Mouse (Mus musculus) hindbrain, embryonic 11.5 days (tissue): ENCODE measurements around the gene Dip2b. TPM values are rescaled to one million over a fixed set of nuclear protein-coding genes. Genes with fewer than 3 reads are reported as not detected.

Source experiments
- ATAC-seq: fragments of 200-750 bp; cut with Nextera tagmentation; 2 replicates; pipeline ENCODE4 v1.8.0; 2017; ENCODE audit warnings: mild to moderate bottlenecking, moderate TSS enrichment, moderate library complexity; ENCODE audit not compliant: low FRiP score
- DNase-seq: peaks from one replicate; pipeline ENCODE4 v3.0.0-alpha.2; 2015; ENCODE audit warnings: low spot score
- H3K27ac ChIP-seq: fragments of 300-500 bp; sonication (generic); 2 replicates; pipeline ENCODE4 v1.5.1; 2014; ENCODE audit warnings: mild to moderate bottlenecking, low read depth, low read length
- H3K27me3 ChIP-seq: fragments of 300-500 bp; sonication (generic); 2 replicates; pipeline ENCODE4 v1.6.1; 2014; ENCODE audit warnings: mild to moderate bottlenecking, low read length, moderate library complexity, mixed read lengths; ENCODE audit not compliant: control insufficient read depth, insufficient read depth
- H3K36me3 ChIP-seq: fragments of 300-500 bp; sonication (generic); 2 replicates; pipeline ENCODE4 v1.6.1; 2014; ENCODE audit warnings: mild to moderate bottlenecking, low read length, moderate library complexity, mixed read lengths; ENCODE audit not compliant: control insufficient read depth, insufficient read depth
- H3K4me1 ChIP-seq: fragments of 300-500 bp; sonication (generic); replicated peaks from 2 replicates; pipeline ENCODE4 v1.6.1; 2014; ENCODE audit warnings: low read length, mixed read lengths; ENCODE audit not compliant: control insufficient read depth, insufficient read depth
- H3K4me2 ChIP-seq: fragments of 300-500 bp; sonication (generic); replicated peaks from 2 replicates; pipeline ENCODE4 v1.6.1; 2014; ENCODE audit warnings: mild to moderate bottlenecking, low read depth, low read length
- H3K4me3 ChIP-seq: fragments of 300-500 bp; sonication (generic); 2 replicates; pipeline ENCODE4 v1.5.1; 2014; ENCODE audit warnings: low read depth, low read length
- H3K9ac ChIP-seq: fragments of 300-500 bp; sonication (generic); 2 replicates; pipeline ENCODE4 v1.6.1; 2014; ENCODE audit warnings: low read depth, low read length
- H3K9me3 ChIP-seq: fragments of 300-500 bp; sonication (generic); 2 replicates; pipeline ENCODE4 v1.6.1; 2016; ENCODE audit warnings: low read length; ENCODE audit not compliant: control insufficient read depth
- WGBS: fragments of 180-500 bp; shearing (Covaris S2); extraction: QIAGEN DNeasy Blood & Tissue Kit; methylation state at CpG from one replicate; pipeline ENCODE4 v1.1.7; 2014; 5-methylcytosine and 5-hydroxymethylcytosine counted together
- polyA plus RNA-seq: library from polyadenylated mRNA; unstranded; fragments of >200 nt; fragmentation: Nextera tagmentation; extraction: Ambion mirVana; gene quantifications from 2 replicates; pipeline ENCODE4 v1.2.1, GENCODE M21; 2014

The Dip2b gene
- polyA plus RNA-seq, 1 experiment from 2014 or later: 29.6 TPM

- Histone ChIP-seq H3K4me1 (no peaks in the 10 kb centered on the region), H3K36me3 (peaks cover 22% of the 10 kb centered on the region), H3K27ac (no peak overlapping the region), H3K27me3 (no peaks in the 10 kb centered on the region), H3K9ac (no peak overlapping the region), H3K9me3 (no peaks in the 10 kb centered on the region), H3K4me3 (no peak overlapping the region), H3K4me2 (no peak overlapping the region)
- ATAC-seq (no peak), DNase-seq (no peak)
- WGBS: 95% methylated on average over 2 of the region's 2 CpGs
Observed at GRCm38 (mm10) chr15:100213339-100213738, 174.9 kb downstream of the Dip2b start.

GRCm38 (mm10) chr15:100215092-100215491, 176.6 kb downstream of the Dip2b start:
- peaks cover 14% of the 10 kb centered on the region for H3K36me3 ChIP-seq
- 92% methylated on average over 11 of the region's 11 CpGs for WGBS

GRCm38 (mm10) chr15:100216173-100216572, 177.7 kb downstream of the Dip2b start:
- H3K4me1 ChIP-seq: no peaks in the 10 kb centered on the region
- peaks cover 10% of the 10 kb centered on the region for H3K36me3 ChIP-seq
- no peaks in the 10 kb centered on the region for H3K9me3 ChIP-seq
- H3K27ac ChIP-seq: no peak overlapping the region
- DNase-seq (no peak), ATAC-seq (no peak)
- no peak overlapping the region for H3K4me2 ChIP-seq
- no peak overlapping the region for H3K9ac ChIP-seq
- no peak overlapping the region for H3K4me3 ChIP-seq
- no peaks in the 10 kb centered on the region for H3K27me3 ChIP-seq
- 98% methylated on average over 9 of the region's 9 CpGs for WGBS

More at GRCm38 (mm10) chr15:100215092-100215491, 176.6 kb downstream of the Dip2b start:
- no peaks in the 10 kb centered on the region for H3K4me1 ChIP-seq
- ATAC-seq (no peak), DNase-seq (no peak)
- no peak overlapping the region for H3K4me3 ChIP-seq
- H3K4me2 ChIP-seq: no peak overlapping the region
- H3K9ac ChIP-seq: no peak overlapping the region
- no peak overlapping the region for H3K27ac ChIP-seq
- H3K9me3 ChIP-seq: no peaks in the 10 kb centered on the region
- H3K27me3 ChIP-seq: no peaks in the 10 kb centered on the region

- DNase-seq: no peak
- WGBS: 91% methylated on average over 3 of the region's 3 CpGs
- Histone ChIP-seq H3K9me3 (no peaks in the 10 kb centered on the region), H3K4me1 (no peaks in the 10 kb centered on the region), H3K4me2 (no peak overlapping the region), H3K27me3 (no peaks in the 10 kb centered on the region), H3K27ac (no peak overlapping the region), H3K9ac (no peak overlapping the region), H3K4me3 (no peak overlapping the region), H3K36me3 (peaks cover 3% of the 10 kb centered on the region)
- no peak for ATAC-seq
Observed at GRCm38 (mm10) chr15:100218018-100218417, 179.6 kb downstream of the Dip2b start.

- H3K27me3 ChIP-seq: no peaks in the 10 kb centered on the region
- no peak overlapping the region for H3K9ac ChIP-seq
- H3K4me1 ChIP-seq: no peaks in the 10 kb centered on the region
- no peaks in the 10 kb centered on the region; the same call in 1 of the 2 replicates for H3K36me3 ChIP-seq
- H3K4me3 ChIP-seq: no peak overlapping the region
- 63% methylated on average over 1 of the region's 1 CpGs for WGBS
- DNase-seq (peak; percentile 9), ATAC-seq (no peak)
- no peak overlapping the region for H3K4me2 ChIP-seq
- H3K9me3 ChIP-seq: no peaks in the 10 kb centered on the region
- no peak overlapping the region for H3K27ac ChIP-seq
Observed at GRCm38 (mm10) chr15:100219396-100219795, 180.9 kb downstream of the Dip2b start.

- no peak for DNase-seq
- Histone ChIP-seq H3K27me3 (no peaks in the 10 kb centered on the region), H3K36me3 (no peaks in the 10 kb centered on the region), H3K4me3 (no peak overlapping the region), H3K27ac (no peak overlapping the region), H3K4me2 (no peak overlapping the region), H3K9ac (no peak overlapping the region), H3K9me3 (no peaks in the 10 kb centered on the region), H3K4me1 (no peaks in the 10 kb centered on the region)
- ATAC-seq: no peak
- WGBS: 96% methylated on average over 7 of the region's 7 CpGs
Observed at GRCm38 (mm10) chr15:100220916-100221315, 182.5 kb downstream of the Dip2b start.

- no peaks in the 10 kb centered on the region for H3K27me3 ChIP-seq
- WGBS: 96% methylated on average over 4 of the region's 4 CpGs
- no peak for DNase-seq
- no peaks in the 10 kb centered on the region for H3K9me3 ChIP-seq
- no peak overlapping the region for H3K4me3 ChIP-seq
- ATAC-seq: no peak
- no peak overlapping the region for H3K9ac ChIP-seq
- no peaks in the 10 kb centered on the region for H3K4me1 ChIP-seq
- no peak overlapping the region for H3K4me2 ChIP-seq
- no peak overlapping the region for H3K27ac ChIP-seq
- H3K36me3 ChIP-seq: no peaks in the 10 kb centered on the region
Observed at GRCm38 (mm10) chr15:100225381-100225780, 186.9 kb downstream of the Dip2b start.

GRCm38 (mm10) chr15:100225891-100226290, 187.4 kb downstream of the Dip2b start:
- 92% methylated on average over 1 of the region's 1 CpGs for WGBS
- DNase-seq (no peak), ATAC-seq (no peak)
- no peak overlapping the region for H3K4me2 ChIP-seq
- H3K36me3 ChIP-seq: no peaks in the 10 kb centered on the region
- no peaks in the 10 kb centered on the region for H3K9me3 ChIP-seq
- H3K9ac ChIP-seq: no peak overlapping the region
- H3K4me1 ChIP-seq: no peaks in the 10 kb centered on the region
- no peaks in the 10 kb centered on the region for H3K27me3 ChIP-seq
- no peak overlapping the region for H3K27ac ChIP-seq
- no peak overlapping the region for H3K4me3 ChIP-seq

GRCm38 (mm10) chr15:100227031-100227662, 188.7 kb downstream of the Dip2b start:
- no peaks in the 10 kb centered on the region for H3K36me3 ChIP-seq
- peak overlapping the region; percentile 99 for H3K9ac ChIP-seq
- H3K4me3 ChIP-seq: peak overlapping the region; percentile 87
- no peaks in the 10 kb centered on the region for H3K27me3 ChIP-seq
- H3K27ac ChIP-seq: peak overlapping the region; percentile 100
- 8% methylated on average over 17 of the region's 17 CpGs for WGBS
- peak; percentile 64 for ATAC-seq
- no peak for DNase-seq
- peak overlapping the region; percentile 74 for H3K4me2 ChIP-seq
- no peaks in the 10 kb centered on the region for H3K9me3 ChIP-seq
- H3K4me1 ChIP-seq: no peaks in the 10 kb centered on the region
